Mouse (Mus musculus) intestine, postnatal 0 days (tissue): ENCODE data around the gene Pgam1. TPM values are rescaled to one million over a fixed set of nuclear protein-coding genes. Genes with fewer than 3 reads are reported as not detected.
"Not testable (repeated sequence)": the region's sequence is repeated elsewhere in the genome, so short reads cannot be mapped to it uniquely, and the experiment has no call there.

Source experiments
- ATAC-seq: fragments of 200-750 bp; cut with Nextera tagmentation; 2 replicates; pipeline ENCODE4 v1.8.0; 2017; ENCODE audit warnings: mild to moderate bottlenecking, moderate TSS enrichment, moderate library complexity
- H3K27ac ChIP-seq: fragments of 300-500 bp; sonication (generic); 2 replicates; pipeline ENCODE4 v1.5.1; 2014; ENCODE audit warnings: mild to moderate bottlenecking, low read depth, low read length, moderate library complexity
- H3K27me3 ChIP-seq: fragments of 300-500 bp; sonication (generic); replicated peaks from 2 replicates; pipeline ENCODE4 v1.6.1; 2014; ENCODE audit warnings: low read length, mixed read lengths; ENCODE audit not compliant: control insufficient read depth, insufficient read depth
- H3K36me3 ChIP-seq: fragments of 300-500 bp; sonication (generic); 2 replicates; pipeline ENCODE4 v1.6.1; 2014; ENCODE audit warnings: mild to moderate bottlenecking, moderate library complexity; ENCODE audit not compliant: control insufficient read depth, insufficient read depth
- H3K4me1 ChIP-seq: fragments of 300-500 bp; sonication (generic); replicated peaks from 2 replicates; pipeline ENCODE4 v1.6.1; 2014; ENCODE audit warnings: antibody characterized with exemption, low read length, mixed read lengths; ENCODE audit not compliant: control insufficient read depth, insufficient read depth
- H3K4me2 ChIP-seq: fragments of 300-500 bp; sonication (generic); replicated peaks from 2 replicates; pipeline ENCODE4 v1.6.1; 2014; ENCODE audit warnings: low read depth, mild to moderate bottlenecking, moderate library complexity
- H3K4me3 ChIP-seq: fragments of 300-500 bp; sonication (generic); 2 replicates; pipeline ENCODE4 v1.5.1; 2014; ENCODE audit warnings: low read depth, low read length
- H3K9ac ChIP-seq: fragments of 300-500 bp; sonication (generic); 2 replicates; pipeline ENCODE4 v1.6.1; 2014; ENCODE audit warnings: mild to moderate bottlenecking, low read depth, low read length
- H3K9me3 ChIP-seq: fragments of 300-500 bp; sonication (generic); 2 replicates; pipeline ENCODE4 v1.6.1; 2016; ENCODE audit warnings: mixed run types; ENCODE audit not compliant: control insufficient read depth
- CTCF ChIP-seq: sonication (generic); IDR thresholded peaks from 2 replicates; pipeline ENCODE4 v1.5.1; 2016; ENCODE audit warnings: low read depth, mild to moderate bottlenecking, control low read depth, antibody characterized with exemption, moderate library complexity
- WGBS: fragments of 180-500 bp; shearing (Covaris S2); extraction: QIAGEN DNeasy Blood & Tissue Kit; methylation state at CpG from one replicate; pipeline ENCODE4 v1.1.7; 2014; 5-methylcytosine and 5-hydroxymethylcytosine counted together
- polyA plus RNA-seq: library from polyadenylated mRNA; unstranded; fragments of >200 nt; fragmentation: Nextera tagmentation; extraction: Ambion mirVana; gene quantifications from 2 replicates; pipeline ENCODE4 v1.2.1, GENCODE M21; 2015

Pgam1 gene
- polyA plus RNA-seq, 1 experiment from 2014 or later, result 223 TPM

DNA sequence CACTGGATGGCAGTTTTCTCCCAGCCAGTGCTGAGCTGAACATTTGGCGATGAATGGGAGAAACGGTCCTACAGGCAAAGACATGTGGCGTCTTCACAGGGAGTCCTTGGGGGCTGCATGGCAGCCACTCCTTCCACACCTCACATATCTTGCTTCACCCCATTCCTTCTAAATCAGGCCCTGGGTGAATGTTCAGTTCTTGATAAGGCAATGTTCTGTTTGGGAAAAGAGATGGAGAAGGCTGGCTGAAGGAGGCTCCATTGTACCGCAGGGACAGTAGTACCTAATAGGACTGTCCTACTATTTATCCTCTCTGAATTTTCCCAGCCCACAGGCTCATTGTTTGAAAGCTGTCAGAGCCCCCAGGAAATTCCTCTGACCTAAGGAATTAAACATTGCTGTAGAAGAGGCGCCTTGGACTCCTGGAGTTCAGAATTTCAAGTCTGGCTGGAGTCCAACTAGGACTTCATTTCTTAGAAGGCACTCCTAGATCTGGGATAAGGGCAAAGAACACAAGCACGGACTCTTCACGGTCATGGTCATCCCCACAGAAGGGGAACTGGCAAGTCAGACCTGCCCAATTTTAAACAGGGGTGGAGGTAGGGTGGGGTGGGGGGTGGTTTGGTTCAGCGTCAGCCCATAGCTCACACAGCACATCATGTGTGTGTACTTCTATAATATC, 4.5 kb upstream of the Pgam1 start:
- Histone ChIP-seq H3K9me3 (no peaks in the 10 kb centered on the region), H3K27ac (no peak overlapping the region), H3K36me3 (no peaks in the 10 kb centered on the region), H3K4me1 (peaks cover 9% of the 10 kb centered on the region; the same call in 1 of the 2 replicates), H3K4me3 (no peak overlapping the region), H3K4me2 (peak overlapping the region; percentile 30), H3K27me3 (no peaks in the 10 kb centered on the region), H3K9ac (no peak overlapping the region)
- no peak for ATAC-seq
- 34% methylated on average over 8 of the region's 8 CpGs for WGBS
- TF ChIP-seq CTCF, result no peak

GRCm38 (mm10) chr19:41908736-41909135, 3.0 kb upstream of the Pgam1 start:
- peaks cover 15% of the 10 kb centered on the region; the same call in 1 of the 2 replicates for H3K4me1 ChIP-seq
- H3K27me3 ChIP-seq, result no peaks in the 10 kb centered on the region
- no peak for ATAC-seq
- H3K4me2 ChIP-seq, result no peak overlapping the region
- H3K4me3 ChIP-seq, result no peak overlapping the region
- no peaks in the 10 kb centered on the region for H3K9me3 ChIP-seq
- no peak for TF ChIP-seq CTCF
- H3K27ac ChIP-seq, result no peak overlapping the region
- no peak overlapping the region for H3K9ac ChIP-seq
- no peaks in the 10 kb centered on the region for H3K36me3 ChIP-seq
- 89% methylated on average over 3 of the region's 3 CpGs for WGBS

- Histone ChIP-seq H3K9me3 (no peaks in the 10 kb centered on the region), H3K4me2 (no peak overlapping the region), H3K36me3 (no peaks in the 10 kb centered on the region), H3K4me3 (no peak overlapping the region), H3K4me1 (peaks cover 17% of the 10 kb centered on the region; the same call in 1 of the 2 replicates), H3K27ac (no peak overlapping the region), H3K27me3 (no peaks in the 10 kb centered on the region), H3K9ac (no peak overlapping the region)
- no peak for ATAC-seq
- no peak for TF ChIP-seq CTCF
- WGBS, result 55% methylated on average over 2 of the region's 2 CpGs
These were observed 1.3 kb upstream of the Pgam1 start for GRCm38 (mm10) chr19:41910396-41910795.

DNA sequence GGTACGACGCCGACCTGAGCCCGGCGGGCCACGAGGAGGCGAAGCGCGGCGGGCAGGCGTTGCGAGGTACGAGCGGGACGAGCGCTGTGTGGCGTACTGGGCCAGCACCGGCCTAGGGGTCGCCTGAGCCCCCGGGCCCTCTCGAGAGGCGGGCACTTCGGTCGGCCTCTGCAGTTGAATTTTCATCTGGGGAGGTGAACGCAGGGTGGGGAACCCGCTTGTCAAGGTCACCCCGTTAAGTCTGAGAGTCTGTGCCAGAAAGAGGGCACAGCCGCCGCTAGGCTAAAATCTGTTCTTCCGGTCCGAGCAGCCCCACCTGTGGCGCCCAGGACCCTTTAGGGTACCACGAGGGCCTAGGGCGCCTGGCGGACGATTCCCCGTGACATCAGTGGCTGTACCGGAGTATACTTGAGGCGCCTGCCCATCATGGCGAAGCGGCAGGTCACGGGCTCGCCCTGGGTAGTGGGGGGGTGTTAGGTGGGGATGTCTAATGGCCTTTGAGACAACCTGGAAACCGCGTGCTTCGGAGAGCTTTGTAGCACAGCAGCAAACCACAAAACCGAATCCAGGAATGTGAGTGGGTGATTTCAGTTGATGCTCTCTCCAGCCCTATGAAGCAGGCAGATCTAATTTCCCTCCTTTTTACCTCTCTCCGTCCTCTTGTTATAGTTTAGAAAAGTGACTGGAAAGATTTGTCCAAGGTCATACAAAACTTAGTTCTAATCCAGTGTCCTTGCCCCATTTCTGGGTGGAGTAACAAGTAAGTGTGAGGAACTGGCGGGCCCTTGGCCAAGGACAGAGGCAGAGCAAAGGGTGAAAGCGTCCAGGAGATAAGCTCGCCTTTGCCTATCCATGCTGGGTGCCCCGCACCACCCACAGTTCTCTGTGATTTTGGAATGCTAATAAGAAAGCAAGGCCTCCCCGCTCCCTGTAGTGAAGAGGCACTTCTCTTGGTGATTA, 678 bp downstream of the Pgam1 start:
- H3K4me2 ChIP-seq, result peak overlapping the region; percentile 85
- peak; percentile 23 for ATAC-seq
- no peaks in the 10 kb centered on the region for H3K9me3 ChIP-seq
- peaks cover 9% of the 10 kb centered on the region; the same call in 1 of the 2 replicates for H3K4me1 ChIP-seq
- H3K9ac ChIP-seq, result peak overlapping the region; percentile 63
- no peaks in the 10 kb centered on the region for H3K27me3 ChIP-seq
- H3K27ac ChIP-seq, result peak overlapping the region; percentile 30
- WGBS, result under 1% methylated on average over 53 of the region's 53 CpGs
- peaks cover 19% of the 10 kb centered on the region for H3K36me3 ChIP-seq
- TF ChIP-seq CTCF, result no peak; the same call in none of the 2 replicates
- H3K4me3 ChIP-seq, result peak overlapping the region; percentile 65

GRCm38 (mm10) chr19:41913774-41914591, 2.3 kb downstream of the Pgam1 start:
- Histone ChIP-seq H3K9me3 (no peaks in the 10 kb centered on the region), H3K27me3 (no peaks in the 10 kb centered on the region), H3K9ac (peak overlapping the region; percentile 63; the same call in 1 of the 2 replicates), H3K4me1 (0 out of 2 replicates have a peak, but pooled peaks cover 8% of the 10 kb centered on the region), H3K36me3 (peaks cover 24% of the 10 kb centered on the region), H3K4me3 (peak overlapping the region; percentile 65), H3K27ac (no peak overlapping the region), H3K4me2 (peak overlapping the region; percentile 85)
- ATAC-seq, result no peak
- 40% methylated on average over 6 of the region's 6 CpGs for WGBS
- no peak for TF ChIP-seq CTCF

GRCm38 (mm10) chr19:41914592-41914882, 2.8 kb downstream of the Pgam1 start:
- Histone ChIP-seq H3K4me2 (peak overlapping the region; percentile 85), H3K36me3 (peaks cover 29% of the 10 kb centered on the region)
- H3K9me3 ChIP-seq, H3K27me3 ChIP-seq, ATAC-seq, H3K9ac ChIP-seq, H3K4me1 ChIP-seq, H3K27ac ChIP-seq, H3K4me3 ChIP-seq: not testable (repeated sequence)
